36 mouse cellular contexts compared by ENCODE assay signal in genomic region chr5:45382804-45383203, GRCm38 (mm10).
"Had no signal": no experiment of that assay in that cellular context is flagged by ENCODE, and none has a peak within 500 bp of the region (broad histone marks: within the 10 kb centered on the region; RNA-seq: fewer than 3 reads in every experiment).

No protein-coding gene starts in this region.

- H3K4me2 ChIP-seq: heart, embryonic 11.5 days; heart, embryonic 12.5 days; heart, embryonic 13.5 days; heart, embryonic 15.5 days; hindbrain, embryonic 12.5 days; hindbrain, embryonic 13.5 days; hindbrain, embryonic 14.5 days; hindbrain, embryonic 15.5 days; intestine, embryonic 15.5 days; kidney, embryonic 15.5 days had no signal

- H3K9me3 ChIP-seq: heart, embryonic 10.5 days; heart, embryonic 12.5 days; heart, embryonic 13.5 days; heart, embryonic 15.5 days; hindbrain, embryonic 10.5 days; hindbrain, embryonic 12.5 days; hindbrain, embryonic 13.5 days; hindbrain, embryonic 15.5 days; intestine, embryonic 15.5 days; kidney, embryonic 15.5 days had no signal

- H3K4me3 ChIP-seq: heart, adult 2 months; heart, embryonic 10.5 days; heart, embryonic 12.5 days; heart, embryonic 13.5 days; heart, embryonic 15.5 days; hindbrain, embryonic 10.5 days; hindbrain, embryonic 12.5 days; hindbrain, embryonic 13.5 days; hindbrain, embryonic 15.5 days; intestine, embryonic 15.5 days; kidney, embryonic 15.5 days; layer of hippocampus, adult 2 months had no signal

- H3K4me1 ChIP-seq: heart, embryonic 10.5 days; heart, embryonic 12.5 days; heart, embryonic 13.5 days; heart, embryonic 15.5 days; hindbrain, embryonic 10.5 days; hindbrain, embryonic 12.5 days; hindbrain, embryonic 13.5 days; hindbrain, embryonic 15.5 days; intestine, embryonic 15.5 days; kidney, embryonic 15.5 days had no signal

- H3K27me3 ChIP-seq: heart, embryonic 12.5 days; heart, embryonic 13.5 days; heart, embryonic 15.5 days; hindbrain, embryonic 12.5 days; hindbrain, embryonic 13.5 days; hindbrain, embryonic 15.5 days; intestine, embryonic 15.5 days; kidney, embryonic 15.5 days had no signal

- H3K9ac ChIP-seq: heart, embryonic 12.5 days; heart, embryonic 13.5 days; heart, embryonic 15.5 days; hindbrain, embryonic 12.5 days; hindbrain, embryonic 13.5 days; hindbrain, embryonic 14.5 days; hindbrain, embryonic 15.5 days; intestine, embryonic 15.5 days; kidney, embryonic 15.5 days had no signal

- H3K36me3 ChIP-seq: heart, embryonic 10.5 days; heart, embryonic 12.5 days; heart, embryonic 13.5 days; heart, embryonic 15.5 days; hindbrain, embryonic 10.5 days; hindbrain, embryonic 12.5 days; hindbrain, embryonic 13.5 days; hindbrain, embryonic 15.5 days; intestine, embryonic 15.5 days; kidney, embryonic 15.5 days had no signal

- DNase-seq: heart, adult 18-20 months; heart, adult 2 months; heart, postnatal 10 days; heart, postnatal 14 days; heart, postnatal 36 days; heart, postnatal 4 days; kidney, adult 11 months; kidney, adult 18-20 months; kidney, adult 2 months; kidney, adult 8-10 months; kidney, adult 9 months; kidney, postnatal 10 days; kidney, postnatal 14 days; kidney, postnatal 25 days; kidney, postnatal 36 days; kidney, postnatal 4 days; layer of hippocampus, adult 9-11 months had no signal

- H3K27ac ChIP-seq: heart, adult 2 months; heart, embryonic 10.5 days; heart, embryonic 13.5 days; heart, embryonic 15.5 days; hindbrain, embryonic 10.5 days; hindbrain, embryonic 12.5 days; hindbrain, embryonic 13.5 days; hindbrain, embryonic 14.5 days; hindbrain, embryonic 15.5 days; hindbrain, postnatal 0 days; intestine, embryonic 15.5 days; kidney, embryonic 15.5 days; kidney, postnatal 0 days; layer of hippocampus, adult 2 months had no signal

- ATAC-seq: hindbrain, embryonic 16.5 days; hindbrain, postnatal 0 days; inflammation-experienced regulatory T-cells, adult 6 months; intestine, embryonic 15.5 days; intestine, embryonic 16.5 days; intestine, postnatal 0 days had no signal
